Mouse (Mus musculus) MEL (cell line): Measurements from ENCODE around the gene Gabrg3.

Experiments used
- CTCF ChIP-seq, 3 experiments: IDR thresholded peaks in 2 of 3; conservative IDR thresholded peaks in 1 of 3; 2 replicates each; pipeline ENCODE4 v1.5.1; 2011 to 2012; ENCODE audit warnings: low read length in 3 of 3, low read depth in 2 of 3, mild to moderate bottlenecking in 2 of 3, improper control_type of control experiment in 1 of 3, inconsistent platforms in 1 of 3, mixed read lengths in 1 of 3, moderate library complexity in 1 of 3; ENCODE audit not compliant: control insufficient read depth in 1 of 3, insufficient read depth in 1 of 3, poor library complexity in 1 of 3, severe bottlenecking in 1 of 3
- EP300 ChIP-seq, 2 experiments: IDR thresholded peaks; 2 replicates each; pipeline ENCODE4 v1.6.1; 2011; ENCODE audit warnings: improper control_type of control experiment in 2 of 2, low read length in 2 of 2, low read depth in 1 of 2, mild to moderate bottlenecking in 1 of 2
- TBP ChIP-seq: IDR thresholded peaks from 2 replicates; pipeline ENCODE4 v1.8.0; 2011; ENCODE audit warnings: low read depth, low read length, improper control_type of control experiment
- UBTF ChIP-seq: IDR thresholded peaks from 2 replicates; pipeline ENCODE4 v1.6.1; 2012; ENCODE audit warnings: low read depth, mild to moderate bottlenecking, inconsistent platforms, low read length, improper control_type of control experiment, moderate library complexity, borderline replicate concordance; ENCODE audit not compliant: insufficient read depth
- USF2 ChIP-seq, 2 experiments: IDR thresholded peaks; 2 replicates each; pipeline ENCODE4 v1.6.1; 2011 to 2012; ENCODE audit warnings: improper control_type of control experiment in 2 of 2, low read length in 2 of 2, borderline replicate concordance in 1 of 2, inconsistent platforms in 1 of 2, low read depth in 1 of 2, mild to moderate bottlenecking in 1 of 2; ENCODE audit not compliant: insufficient read depth in 1 of 2

DNA sequence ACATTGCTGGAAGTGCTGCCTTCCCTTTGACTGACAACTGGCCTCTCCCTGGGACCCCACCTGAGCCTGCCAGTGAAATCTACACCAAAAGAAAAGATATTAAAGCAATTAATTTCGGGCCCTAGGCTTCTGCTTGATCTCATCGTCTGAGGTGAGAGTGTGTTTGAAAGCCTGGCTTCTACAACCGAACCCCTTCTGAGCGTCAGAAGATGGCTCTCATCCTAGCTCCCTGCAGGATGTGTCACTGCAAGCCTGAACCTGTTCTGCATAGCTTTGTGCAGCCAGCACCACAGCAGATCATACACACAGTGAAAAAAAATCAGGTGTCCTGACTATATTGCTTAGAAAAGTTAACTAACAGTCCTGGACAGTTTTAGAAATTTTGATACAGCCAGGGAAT is 618.8 kb downstream of the Gabrg3 start:
- no peak for TF ChIP-seq EP300 (IDR thresholded peaks at IDR 0.05; ENCODE audit: low read depth in 1 of 2, low read length in 2 of 2)
- TF ChIP-seq TBP: no peak
- no peak for TF ChIP-seq CTCF (IDR thresholded peaks at IDR 0.05 in 2 of 3, conservative IDR thresholded peaks at IDR 0.05 in 1 of 3; ENCODE audit: control insufficient read depth in 1 of 3, insufficient read depth in 1 of 3, low read depth in 2 of 3, low read length in 3 of 3, poor library complexity in 1 of 3, severe bottlenecking in 1 of 3)
- TF ChIP-seq USF2 (IDR thresholded peaks at IDR 0.05; ENCODE audit: borderline replicate concordance in 1 of 2, insufficient read depth in 1 of 2, low read depth in 1 of 2, low read length in 2 of 2): no peak
- no peak for TF ChIP-seq UBTF
